Mouse (Mus musculus) heart, embryonic 16.5 days (tissue): ENCODE measurements at regions not wholly inside any gene's neighbourhood (a gene's known extent, or its start where the extent isn't known, plus 50 kb on each side); places are given as distances from the start of the nearest gene placed in this dataset.
"Not testable (repeated sequence)": the region's sequence is repeated elsewhere in the genome, so short reads cannot be mapped to it uniquely, and the experiment has no call there.

Source experiments
- ATAC-seq: fragments of 200-750 bp; cut with Nextera tagmentation; replicated peaks from 2 replicates; pipeline ENCODE4 v1.8.0; 2017; ENCODE audit warnings: moderate number of reproducible peaks; ENCODE audit not compliant: insufficient read depth, low FRiP score; ENCODE audit errors: extremely low read depth
- H3K27ac ChIP-seq: fragments of 300-500 bp; sonication (generic); 2 replicates; pipeline ENCODE4 v1.5.1; 2014; ENCODE audit warnings: mild to moderate bottlenecking, low read length, control low read depth, moderate library complexity
- H3K27me3 ChIP-seq: fragments of 300-500 bp; sonication (generic); 2 replicates; pipeline ENCODE4 v1.6.1; 2014; ENCODE audit warnings: low read length, mixed read lengths; ENCODE audit not compliant: control insufficient read depth, insufficient read depth
- H3K36me3 ChIP-seq: fragments of 300-500 bp; sonication (generic); 2 replicates; pipeline ENCODE4 v1.6.1; 2014; ENCODE audit not compliant: control insufficient read depth, insufficient read depth
- H3K4me1 ChIP-seq: fragments of 300-500 bp; sonication (generic); 2 replicates; pipeline ENCODE4 v1.6.1; 2014; ENCODE audit warnings: low read length, mixed read lengths; ENCODE audit not compliant: control insufficient read depth, insufficient read depth
- H3K4me2 ChIP-seq: fragments of 300-500 bp; sonication (generic); 2 replicates; pipeline ENCODE4 v1.6.1; 2014; ENCODE audit warnings: low read depth, mild to moderate bottlenecking, control low read depth, low read length
- H3K4me3 ChIP-seq: fragments of 300-500 bp; sonication (generic); 2 replicates; pipeline ENCODE4 v1.5.1; 2014; ENCODE audit warnings: mild to moderate bottlenecking, control low read depth, low read length
- H3K9ac ChIP-seq: fragments of 300-500 bp; sonication (generic); 2 replicates; pipeline ENCODE4 v1.6.1; 2014; ENCODE audit warnings: low read length, control low read depth
- H3K9me3 ChIP-seq: fragments of 300-500 bp; sonication (generic); replicated peaks from 2 replicates; pipeline ENCODE4 v1.6.1; 2016; ENCODE audit warnings: low read length; ENCODE audit not compliant: control insufficient read depth
- WGBS: fragments of 180-500 bp; shearing (Covaris S2); extraction: QIAGEN DNeasy Blood & Tissue Kit; methylation state at CpG from one replicate; pipeline ENCODE4 v1.1.7; 2014; 5-methylcytosine and 5-hydroxymethylcytosine counted together

GRCm38 (mm10) chr3:155942896-155943295 lies 618.7 kb upstream of the Negr1 start:
- H3K4me1 ChIP-seq = no peaks in the 10 kb centered on the region
- H3K4me3 ChIP-seq = no peak overlapping the region
- H3K27me3 ChIP-seq = no peaks in the 10 kb centered on the region
- H3K9me3 ChIP-seq = no peaks in the 10 kb centered on the region
- WGBS = 76% methylated on average over 2 of the region's 2 CpGs
- no peak for ATAC-seq
- H3K4me2 ChIP-seq = no peak overlapping the region
- H3K36me3 ChIP-seq = no peaks in the 10 kb centered on the region
- no peak overlapping the region for H3K27ac ChIP-seq
- no peak overlapping the region for H3K9ac ChIP-seq

- no peak for ATAC-seq
- H3K27me3 ChIP-seq = no peaks in the 10 kb centered on the region
- H3K4me2 ChIP-seq = no peak overlapping the region
- H3K9ac ChIP-seq = no peak overlapping the region
- WGBS = 23% methylated on average over 2 of the region's 2 CpGs
- no peak overlapping the region for H3K27ac ChIP-seq
- H3K4me1 ChIP-seq = no peaks in the 10 kb centered on the region
- no peaks in the 10 kb centered on the region for H3K36me3 ChIP-seq
- no peak overlapping the region for H3K4me3 ChIP-seq
- no peaks in the 10 kb centered on the region for H3K9me3 ChIP-seq
Observed at GRCm38 (mm10) chr3:155944042-155944735, 617.4 kb upstream of the Negr1 start.

- ATAC-seq = no peak
- no peaks in the 10 kb centered on the region for H3K27me3 ChIP-seq
Observed at GRCm38 (mm10) chr3:155945188-155945587, 616.4 kb upstream of the Negr1 start.

GRCm38 (mm10) chr3:155962496-155962895 lies 599.1 kb upstream of the Negr1 start:
- not testable (repeated sequence) for ATAC-seq

More at GRCm38 (mm10) chr3:155945188-155945587, 616.4 kb upstream of the Negr1 start:
- no peak overlapping the region for H3K9ac ChIP-seq
- H3K4me2 ChIP-seq = no peak overlapping the region
- no peaks in the 10 kb centered on the region for H3K4me1 ChIP-seq
- no peaks in the 10 kb centered on the region for H3K9me3 ChIP-seq
- no peaks in the 10 kb centered on the region for H3K36me3 ChIP-seq
- no peak overlapping the region for H3K4me3 ChIP-seq
- H3K27ac ChIP-seq = no peak overlapping the region
- WGBS = 86% methylated on average over 2 of the region's 2 CpGs

GRCm38 (mm10) chr3:155979636-155980035 lies 582.0 kb upstream of the Negr1 start:
- no peaks in the 10 kb centered on the region for H3K36me3 ChIP-seq
- 56% methylated on average over 2 of the region's 2 CpGs for WGBS
- H3K4me1 ChIP-seq = no peaks in the 10 kb centered on the region

More at GRCm38 (mm10) chr3:155962496-155962895, 599.1 kb upstream of the Negr1 start:
- not testable (repeated sequence) for H3K4me2 ChIP-seq, H3K36me3 ChIP-seq, H3K9me3 ChIP-seq, H3K27me3 ChIP-seq, H3K27ac ChIP-seq, H3K4me1 ChIP-seq, H3K4me3 ChIP-seq, H3K9ac ChIP-seq
- 44% methylated on average over 2 of the region's 2 CpGs for WGBS

GRCm38 (mm10) chr3:155994044-155994443 lies 567.5 kb upstream of the Negr1 start:
- H3K4me3 ChIP-seq = no peak overlapping the region
- H3K4me1 ChIP-seq = no peaks in the 10 kb centered on the region
- WGBS = 55% methylated on average over 2 of the region's 2 CpGs
- no peak for ATAC-seq
- H3K9ac ChIP-seq = no peak overlapping the region
- no peaks in the 10 kb centered on the region for H3K9me3 ChIP-seq
- no peak overlapping the region for H3K4me2 ChIP-seq
- no peaks in the 10 kb centered on the region for H3K36me3 ChIP-seq
- H3K27ac ChIP-seq = no peak overlapping the region
- no peaks in the 10 kb centered on the region for H3K27me3 ChIP-seq

More at GRCm38 (mm10) chr3:155979636-155980035, 582.0 kb upstream of the Negr1 start:
- H3K9me3 ChIP-seq = no peaks in the 10 kb centered on the region
- no peak overlapping the region for H3K4me3 ChIP-seq
- H3K27ac ChIP-seq = no peak overlapping the region
- ATAC-seq = no peak
- H3K9ac ChIP-seq = no peak overlapping the region
- no peaks in the 10 kb centered on the region for H3K27me3 ChIP-seq
- no peak overlapping the region for H3K4me2 ChIP-seq

GRCm38 (mm10) chr3:156017676-156018230 lies 543.8 kb upstream of the Negr1 start:
- ATAC-seq = no peak
- Histone ChIP-seq H3K4me2 (no peak overlapping the region), H3K36me3 (no peaks in the 10 kb centered on the region), H3K27me3 (no peaks in the 10 kb centered on the region), H3K4me3 (no peak overlapping the region), H3K9me3 (no peaks in the 10 kb centered on the region), H3K27ac (no peak overlapping the region), H3K9ac (no peak overlapping the region), H3K4me1 (no peaks in the 10 kb centered on the region)
- WGBS = 61% methylated on average over 7 of the region's 7 CpGs

GRCm38 (mm10) chr3:156028602-156029188 lies 532.9 kb upstream of the Negr1 start:
- Histone ChIP-seq H3K9me3 (no peaks in the 10 kb centered on the region), H3K4me3 (no peak overlapping the region), H3K27ac (no peak overlapping the region), H3K36me3 (no peaks in the 10 kb centered on the region), H3K27me3 (no peaks in the 10 kb centered on the region), H3K4me2 (no peak overlapping the region), H3K9ac (no peak overlapping the region), H3K4me1 (no peaks in the 10 kb centered on the region)
- 86% methylated on average over 5 of the region's 5 CpGs for WGBS
- ATAC-seq = no peak

- no peak for ATAC-seq
- Histone ChIP-seq H3K9ac (no peak overlapping the region), H3K9me3 (no peaks in the 10 kb centered on the region), H3K4me2 (no peak overlapping the region), H3K27me3 (no peaks in the 10 kb centered on the region), H3K36me3 (no peaks in the 10 kb centered on the region), H3K4me1 (no peaks in the 10 kb centered on the region), H3K27ac (no peak overlapping the region), H3K4me3 (no peak overlapping the region)
- WGBS = 76% methylated on average over 4 of the region's 4 CpGs
Observed at GRCm38 (mm10) chr3:156070257-156070656, 491.3 kb upstream of the Negr1 start.
